Mouse (Mus musculus) ovary, postnatal 14 days (tissue): Measurements from ENCODE around the gene Tmem273.
A peak's percentile ranks its signal among the peaks of the same experiment; 100 is the strongest.

Source experiments
- DNase-seq: peaks from one replicate; pipeline ENCODE4 v3.0.0; 2022; ENCODE audit warnings: low spot score

Tmem273 gene

DNA sequence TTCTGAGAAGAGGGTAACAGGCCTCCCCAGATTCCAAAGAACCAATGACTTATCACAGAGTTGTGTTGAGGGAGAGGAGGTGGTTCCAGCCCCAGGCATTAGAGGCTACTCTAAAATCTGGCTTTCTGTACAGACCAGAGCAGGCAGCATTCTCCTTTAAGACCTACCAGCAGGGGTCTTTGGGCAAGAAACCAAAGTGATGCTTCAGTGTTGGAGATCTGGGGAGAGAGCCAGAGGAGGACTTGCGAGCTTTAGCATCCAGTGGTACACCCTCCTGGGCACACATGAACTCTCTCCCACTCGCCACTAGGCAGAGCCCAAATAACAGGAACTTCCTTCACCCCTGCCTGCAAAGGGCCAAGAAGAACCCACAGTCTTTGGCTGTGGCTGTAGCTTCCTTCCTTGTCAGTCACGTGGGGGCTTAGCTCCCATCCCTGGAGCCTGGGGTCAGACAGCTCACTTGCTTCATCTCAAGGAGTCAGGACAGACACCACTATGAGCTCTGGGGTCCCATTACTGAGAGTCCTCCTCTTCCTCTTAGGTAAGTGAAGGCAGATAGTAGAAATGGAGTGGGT, at the start of gene Tmem273:
Tmem273 (plus strand) TSS at position 408 of the 575 bp plus-strand sequence.
- DNase-seq, result no peak

DNA sequence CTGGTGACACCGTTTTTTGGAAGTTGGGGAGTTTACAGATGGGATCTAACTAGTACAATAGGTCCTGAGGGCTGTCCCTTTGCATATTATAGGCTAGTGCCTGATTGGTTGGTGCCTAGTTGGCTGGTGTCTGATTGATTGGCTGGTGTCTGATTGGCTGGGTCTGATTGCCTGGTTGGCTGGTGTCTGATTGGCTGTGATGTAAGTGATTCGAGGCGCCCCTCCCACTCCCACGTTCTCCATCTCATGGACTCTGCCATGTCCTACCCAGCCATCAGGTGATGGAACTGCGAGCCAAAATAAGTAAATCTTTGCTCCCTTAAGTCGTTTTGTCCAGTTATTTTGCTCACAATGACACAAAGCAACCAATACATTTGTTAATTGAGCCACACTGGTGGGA, 49.2 kb upstream of the Tmem273 start:
- no peak for DNase-seq

DNA sequence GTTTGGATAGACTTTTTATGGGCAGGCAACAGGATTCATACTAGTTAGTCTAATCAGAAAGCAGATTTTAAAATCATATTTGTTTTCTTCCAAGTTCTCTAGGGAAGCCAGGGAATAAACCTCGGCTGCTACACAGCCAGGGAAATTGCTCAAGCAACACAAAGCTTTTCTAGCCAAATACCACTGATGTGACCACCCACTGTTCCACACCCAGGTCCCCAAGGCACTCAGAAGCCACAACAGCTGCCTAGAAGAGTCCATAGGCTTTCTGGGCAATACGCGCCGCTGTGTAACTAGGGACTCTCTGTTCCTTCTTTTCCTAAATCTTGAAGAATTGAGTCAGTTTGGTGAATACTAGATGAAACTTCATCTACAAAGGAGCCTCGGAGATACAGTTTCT, 47.2 kb upstream of the Tmem273 start:
- no peak for DNase-seq

DNA sequence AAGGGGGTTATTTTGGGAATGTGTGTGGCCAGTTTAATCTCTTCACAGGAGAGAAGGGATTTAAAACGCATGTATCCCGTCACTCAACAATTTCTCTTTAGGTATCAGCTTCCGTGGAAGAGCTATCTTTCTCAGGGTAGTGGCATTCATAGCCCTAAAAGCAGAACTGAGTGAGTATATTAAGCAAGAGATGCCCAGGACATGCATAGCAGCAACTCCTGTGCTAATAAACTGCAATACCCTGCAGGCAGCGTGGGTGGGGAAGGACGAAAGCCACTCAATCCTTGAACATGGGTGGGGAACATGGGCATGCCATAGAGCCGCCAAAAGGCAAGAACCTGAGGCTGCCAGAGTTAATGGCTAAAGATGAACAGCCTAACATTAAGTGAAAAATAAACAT, 37.2 kb upstream of the Tmem273 start:
- no peak for DNase-seq

DNA sequence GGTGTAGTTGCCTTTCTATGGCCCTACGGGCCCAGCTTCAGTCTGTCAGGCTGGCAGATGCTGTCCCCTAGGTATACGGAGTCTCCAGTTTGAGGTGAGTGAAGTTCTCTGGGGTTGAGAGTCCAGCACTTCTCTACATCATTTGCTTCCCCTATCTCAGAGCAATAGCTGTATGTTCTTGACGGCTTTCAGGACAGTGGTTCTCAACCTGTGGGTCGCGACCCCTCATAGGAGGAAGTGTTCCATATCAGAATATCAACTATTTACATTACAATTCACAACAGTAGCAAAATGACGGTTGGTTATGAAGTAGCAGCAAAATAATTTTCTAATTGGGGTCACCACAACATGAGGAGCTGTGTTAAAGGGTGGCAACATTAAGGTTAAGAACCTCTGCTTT, 35.0 kb upstream of the Tmem273 start:
- no peak for DNase-seq

DNA sequence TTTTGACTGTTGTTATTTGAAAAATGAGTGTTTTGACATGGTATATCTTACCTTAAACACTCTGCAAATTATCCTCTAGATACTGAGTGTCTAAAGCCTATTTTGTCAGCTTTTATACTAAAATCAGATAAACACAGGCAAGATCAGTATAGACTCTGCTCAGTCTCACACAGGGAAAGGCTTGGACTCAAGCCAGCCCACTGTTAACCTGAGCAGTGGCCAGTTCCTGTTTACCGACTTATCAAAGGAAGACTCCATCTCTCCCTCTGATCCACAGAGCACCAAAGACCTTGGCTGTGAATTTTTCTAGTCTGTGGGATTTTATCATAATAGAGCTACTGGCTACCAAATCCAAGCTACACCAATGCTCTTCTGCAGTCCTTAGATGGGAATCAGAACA, 31.5 kb upstream of the Tmem273 start:
- DNase-seq, result no peak

DNA sequence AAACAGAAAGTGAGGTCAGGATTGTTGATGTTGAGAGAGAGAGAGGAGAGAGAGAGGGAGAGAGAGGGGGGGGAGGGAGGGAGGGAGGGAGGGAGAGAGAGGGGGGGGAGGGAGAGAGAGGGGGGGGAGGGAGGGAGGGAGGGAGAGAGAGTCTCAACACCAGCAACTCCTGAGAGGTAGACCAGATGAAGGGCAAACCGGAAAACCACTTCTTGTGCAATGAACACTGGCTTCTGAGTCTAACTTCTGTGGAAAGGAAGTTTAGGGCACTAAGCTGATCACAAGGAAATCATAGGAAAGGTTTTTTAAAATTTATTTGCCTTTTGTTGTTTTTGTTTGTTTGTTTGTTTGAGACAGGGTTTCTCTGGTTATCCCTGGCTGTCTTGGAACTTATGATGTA, 23.6 kb upstream of the Tmem273 start:
- DNase-seq, result no peak

DNA sequence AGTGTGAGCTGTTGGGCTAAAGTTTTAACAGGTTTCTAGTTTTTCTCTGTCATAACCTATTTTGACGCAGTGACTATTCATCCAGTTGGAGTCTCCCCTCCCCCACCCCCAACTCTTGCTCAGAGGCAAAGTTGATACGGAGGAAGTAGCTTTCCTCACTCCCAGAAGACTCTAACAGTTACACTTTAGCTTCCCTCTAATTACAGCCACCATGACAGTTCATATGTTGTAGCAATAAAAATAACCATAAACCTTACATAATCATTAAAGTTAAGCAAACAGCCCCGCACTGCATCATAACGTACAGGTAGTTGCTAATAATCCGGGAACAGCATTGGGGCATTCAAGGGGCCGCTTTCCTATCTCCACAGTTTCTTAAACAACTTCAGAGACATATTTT, 15.2 kb upstream of the Tmem273 start:
- DNase-seq, result no peak

DNA sequence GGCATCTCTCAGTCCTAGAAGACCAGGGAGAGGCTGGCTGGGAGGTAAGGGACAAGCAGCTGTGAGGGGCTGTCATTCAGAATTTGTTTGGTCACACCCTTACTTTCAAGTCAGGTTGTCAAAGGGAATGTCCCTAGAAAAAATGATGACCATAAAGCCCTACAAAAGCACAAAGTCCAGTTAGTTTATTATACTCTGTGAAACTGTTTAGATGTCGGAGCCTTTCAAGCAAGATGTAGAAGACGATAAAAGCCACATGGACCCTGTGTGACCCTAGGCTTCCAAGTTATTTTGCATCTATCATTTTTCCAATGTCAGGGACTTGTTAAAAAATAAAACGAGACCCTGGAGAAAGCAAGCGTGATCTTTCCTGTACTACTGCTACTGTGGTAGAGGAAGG, 13.7 kb upstream of the Tmem273 start:
- DNase-seq, result no peak

DNA sequence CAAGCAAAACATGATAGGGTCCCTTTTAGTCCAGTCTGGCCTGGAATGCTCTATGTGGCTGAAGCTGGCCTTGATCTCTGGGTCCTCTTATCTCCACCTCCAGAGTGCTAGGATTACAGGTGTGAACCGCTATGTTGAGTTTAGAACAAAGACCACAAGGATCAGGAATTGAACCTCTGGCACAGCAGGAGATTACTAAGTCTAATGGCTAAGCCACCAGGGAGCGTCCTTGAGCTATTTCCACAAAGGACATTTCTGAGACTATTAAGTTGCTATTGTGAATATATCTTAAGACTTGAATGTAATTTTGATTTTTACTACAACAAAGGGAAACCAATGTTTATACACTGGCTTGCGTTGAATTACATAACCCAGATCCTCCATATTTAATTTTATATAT, 13.0 kb upstream of the Tmem273 start:
- peak; percentile 9 for DNase-seq

DNA sequence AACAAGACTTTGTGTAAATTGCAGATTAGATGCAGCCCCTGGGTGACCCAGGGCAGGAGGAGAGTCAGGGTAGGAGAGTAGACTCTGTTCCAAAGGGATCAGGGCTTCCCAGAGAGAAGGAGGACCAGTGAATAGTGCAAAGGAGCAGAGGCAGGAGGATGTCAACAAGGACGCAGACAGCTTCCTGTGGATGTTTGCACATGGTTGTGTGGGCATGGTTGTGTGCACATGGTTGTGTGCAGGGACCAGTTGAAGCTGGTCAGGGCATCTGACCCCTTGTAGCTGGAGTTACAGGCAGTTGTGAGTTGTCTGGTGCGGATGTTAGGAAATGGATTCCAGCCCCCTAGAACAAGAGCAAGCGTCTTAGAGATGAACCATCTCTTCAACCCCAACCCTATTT, 12.3 kb upstream of the Tmem273 start:
- no peak for DNase-seq

DNA sequence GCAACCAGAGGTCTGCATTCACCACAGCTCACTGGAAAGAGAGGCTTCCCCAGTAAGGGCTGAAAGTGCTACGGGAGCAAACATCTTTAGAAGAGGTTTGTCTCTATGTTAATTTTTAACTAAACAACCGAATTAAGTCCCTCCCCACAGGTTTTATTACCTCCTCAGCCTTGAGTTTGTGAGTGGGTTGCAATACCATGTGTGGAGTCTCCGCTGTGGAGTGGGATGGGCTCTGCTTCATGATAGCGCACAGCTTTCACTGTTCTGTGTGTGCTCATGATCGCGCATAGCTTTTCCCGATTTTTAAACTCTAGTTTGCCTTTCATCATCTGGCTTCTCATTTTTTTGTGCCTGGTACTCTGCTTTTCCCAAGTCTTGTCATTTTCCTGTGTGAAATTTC, 9.7 kb upstream of the Tmem273 start:
- no peak for DNase-seq

DNA sequence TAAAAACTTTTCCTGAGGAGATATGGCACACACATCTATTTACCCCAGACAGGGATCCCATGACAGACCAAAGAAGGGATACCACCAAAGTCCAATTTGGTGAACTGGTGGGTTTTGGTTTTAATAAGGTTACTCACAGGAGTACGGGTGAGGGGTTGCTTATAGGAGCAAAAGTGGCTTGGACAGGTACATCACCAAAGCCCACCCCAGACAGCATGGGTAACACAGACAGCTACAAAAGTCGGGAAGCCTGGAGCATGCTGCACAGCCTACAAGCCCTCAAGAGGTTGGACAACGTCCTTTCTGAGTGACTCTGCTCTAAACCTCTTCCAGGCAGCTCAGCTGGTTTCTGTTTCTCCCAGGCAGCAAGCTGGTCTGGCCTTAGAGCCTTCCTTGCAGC, 7.4 kb upstream of the Tmem273 start:
- no peak for DNase-seq

DNA sequence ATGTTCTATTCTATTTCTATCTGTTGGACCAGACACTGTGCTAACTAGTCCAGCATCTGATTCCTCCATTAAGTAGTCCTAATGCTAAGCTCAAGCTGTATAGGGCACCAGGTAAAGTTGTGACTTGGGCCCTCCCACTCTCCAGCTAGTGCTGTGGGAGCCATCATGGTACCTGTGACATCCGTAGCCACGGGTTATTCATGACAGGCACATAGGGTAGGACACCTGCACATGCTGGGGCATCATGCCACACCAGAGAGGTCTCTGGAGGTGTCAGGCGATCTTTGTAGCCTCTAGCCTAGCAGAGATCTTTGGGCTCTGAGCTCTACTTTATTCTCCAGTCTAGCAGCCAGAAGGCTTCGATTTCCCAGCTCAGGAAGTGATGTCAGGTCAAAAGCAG, 2.9 kb upstream of the Tmem273 start:
- DNase-seq, result no peak

DNA sequence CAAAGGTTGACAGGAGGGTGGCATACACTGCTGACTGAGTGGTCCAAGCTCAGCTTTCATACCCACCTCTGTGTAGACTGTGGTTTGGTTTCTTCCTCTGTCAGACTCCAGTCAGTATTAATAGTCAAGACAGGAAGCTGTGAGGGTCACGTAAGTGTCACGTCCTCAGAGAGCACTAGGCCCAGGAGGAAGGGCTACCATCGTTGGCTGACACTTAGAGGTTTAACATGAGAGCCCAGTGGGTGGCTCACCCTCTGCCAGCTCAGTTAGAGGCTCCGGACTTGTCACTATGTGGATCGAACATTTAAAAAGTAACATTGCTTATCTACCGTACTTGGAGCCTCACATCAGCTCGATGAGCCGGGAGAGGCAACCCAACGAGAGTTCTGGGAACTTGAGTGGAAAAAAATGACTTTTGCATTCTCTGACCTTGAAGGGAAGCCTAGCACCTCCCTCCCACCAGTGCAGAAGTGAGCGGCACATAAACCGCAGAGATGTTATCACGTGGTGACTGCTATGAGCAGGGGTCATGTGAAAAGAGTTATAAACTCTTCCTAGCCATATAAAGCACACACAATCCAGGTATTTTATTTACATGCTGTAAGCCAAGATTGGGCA, 1.5 kb upstream of the Tmem273 start:
- no peak for DNase-seq

DNA sequence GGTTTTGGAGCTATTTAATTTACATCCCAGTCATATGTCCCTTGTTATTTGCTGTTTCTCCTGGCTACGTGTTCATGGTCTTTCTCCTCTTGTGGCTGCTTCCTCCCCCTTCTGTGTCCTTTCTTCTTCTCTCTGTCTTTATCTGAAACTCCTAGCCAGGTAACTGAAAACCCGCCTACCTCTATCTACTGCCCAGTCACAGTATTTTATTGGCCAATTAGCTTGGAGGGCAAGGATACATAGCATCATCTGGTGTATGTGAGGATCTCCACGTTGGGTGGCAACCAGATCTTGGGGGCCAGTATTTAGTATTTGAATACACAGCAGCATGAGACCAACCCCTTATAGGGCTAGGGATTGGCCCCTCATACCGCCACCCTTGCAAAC, 1.0 kb upstream of the Tmem273 start:
- no peak for DNase-seq

DNA sequence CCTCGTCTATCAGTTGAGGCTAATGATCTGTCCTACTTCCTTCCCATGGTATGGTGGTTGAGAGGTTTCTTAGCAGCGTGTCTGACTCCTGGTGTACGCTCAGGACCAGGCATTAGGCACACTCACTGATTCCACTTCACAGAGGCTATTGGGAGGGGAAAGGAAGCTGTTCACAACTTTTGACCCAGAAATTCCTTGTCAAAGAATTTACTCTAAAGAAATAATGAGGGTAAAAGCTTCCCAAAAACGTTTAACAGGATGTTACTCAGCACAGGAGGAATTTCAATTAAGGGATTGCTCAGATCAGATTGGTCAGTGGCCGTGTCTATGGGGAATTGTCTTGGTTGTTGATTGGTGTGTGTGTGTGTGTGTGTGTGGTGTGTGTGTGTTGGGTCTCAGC, 1.9 kb downstream of the Tmem273 start:
- no peak for DNase-seq

DNA sequence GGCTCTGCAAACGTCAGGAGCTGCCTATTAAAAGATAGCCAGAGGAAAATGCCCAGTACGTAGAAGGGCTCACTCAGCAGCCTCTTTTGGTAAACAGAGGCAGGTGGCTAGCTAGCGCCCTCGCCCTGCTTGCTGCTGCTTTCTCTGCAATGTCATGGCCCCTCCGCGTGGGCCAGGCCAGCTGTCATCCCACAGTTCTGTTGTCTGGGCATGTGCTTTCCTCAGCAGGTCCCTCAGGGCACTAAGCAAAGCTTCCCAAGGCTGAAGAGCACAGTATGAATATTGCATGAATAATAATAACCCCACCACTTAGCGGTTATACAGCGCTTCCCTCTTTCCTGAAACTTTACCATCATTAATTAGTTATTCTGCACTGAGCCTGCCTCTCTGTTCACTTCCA, 10.6 kb downstream of the Tmem273 start:
- no peak for DNase-seq

DNA sequence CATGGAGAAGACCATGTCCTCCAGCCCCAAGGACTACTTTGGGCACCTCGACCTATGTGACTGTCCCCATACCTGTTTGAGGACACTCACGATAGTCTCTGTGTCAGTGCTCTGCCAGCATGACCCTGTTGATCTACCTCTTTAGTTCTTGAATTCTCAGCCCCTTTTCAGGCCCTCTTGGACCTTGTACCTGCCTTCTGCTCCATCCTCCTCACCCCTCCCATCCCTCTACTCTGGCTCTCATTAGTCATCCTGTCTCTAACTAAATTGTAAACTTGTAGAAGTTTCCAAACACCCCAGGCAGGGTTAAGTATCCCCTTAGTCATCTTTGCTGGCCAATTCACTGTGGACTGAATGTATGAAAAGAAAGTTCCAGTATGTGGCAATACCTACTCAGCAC, 12.0 kb downstream of the Tmem273 start:
- no peak for DNase-seq

DNA sequence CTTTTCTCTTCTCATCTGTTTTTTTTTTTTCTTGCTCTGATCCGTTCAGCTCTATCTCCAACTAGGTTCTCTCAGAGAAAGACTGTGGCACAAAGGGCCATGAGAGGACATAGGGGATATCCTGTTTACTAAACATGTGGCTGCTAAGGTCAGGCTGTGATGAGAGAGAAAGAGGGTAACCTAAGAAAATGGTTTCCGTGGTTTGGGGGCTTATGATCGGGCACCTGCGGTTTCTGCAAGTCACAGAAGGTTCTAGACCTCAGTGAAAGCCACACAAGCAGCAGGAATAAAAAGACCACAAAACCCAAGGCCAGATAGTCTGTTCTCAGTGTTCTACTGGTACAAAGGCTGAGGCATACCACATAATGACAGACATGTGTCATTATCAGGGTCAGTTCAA, 12.6 kb downstream of the Tmem273 start:
- no peak for DNase-seq

DNA sequence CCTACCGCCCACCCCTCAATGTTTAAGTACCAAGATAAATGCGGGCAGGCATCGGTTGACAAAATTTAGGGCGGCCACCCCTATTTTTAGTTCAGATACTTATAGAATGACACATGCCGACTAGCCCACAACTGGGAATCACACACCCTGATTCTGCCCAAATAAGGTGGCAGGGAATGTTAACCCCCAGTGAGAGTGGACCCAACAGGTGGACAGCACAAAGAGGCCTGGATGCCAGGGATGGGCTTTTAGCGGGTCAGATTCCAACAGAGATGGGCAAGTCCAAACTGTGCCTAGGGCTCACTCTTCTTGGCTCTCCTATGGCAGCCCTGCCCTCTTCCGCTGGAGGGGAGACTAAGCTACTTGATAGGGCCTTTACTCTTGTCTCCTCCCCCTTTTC, 14.3 kb downstream of the Tmem273 start:
- DNase-seq, result no peak

DNA sequence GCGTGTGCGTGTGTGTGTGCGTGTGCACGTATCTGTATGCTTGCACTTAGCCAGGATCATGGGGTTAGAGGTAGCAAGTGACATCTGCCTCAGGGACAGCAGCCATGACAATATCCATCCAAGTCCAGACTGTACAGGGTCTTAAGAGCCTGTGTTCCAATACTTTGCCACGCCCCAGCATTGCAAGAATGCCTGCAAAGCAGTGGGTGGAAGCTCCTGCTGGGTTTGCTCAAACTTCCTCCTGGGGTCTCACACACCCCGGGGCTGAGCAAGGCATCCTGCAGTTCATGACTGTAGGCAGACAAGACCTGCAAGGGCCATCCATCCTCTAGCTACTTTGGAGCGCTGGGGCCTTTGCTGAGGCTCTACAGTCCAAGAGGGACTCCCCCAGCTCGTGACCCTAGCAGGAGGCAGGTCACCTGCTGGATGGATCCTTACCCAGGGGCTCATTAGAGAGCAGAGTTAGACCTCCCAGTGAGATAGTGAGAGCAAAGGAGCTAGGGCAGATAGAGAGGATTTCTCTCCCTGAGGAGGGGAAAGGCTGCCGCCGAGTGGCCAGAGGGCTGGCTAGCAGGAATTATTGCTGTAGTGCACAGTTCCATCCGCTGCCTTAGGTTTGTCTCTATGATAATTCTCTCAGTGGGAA, 15.4 kb downstream of the Tmem273 start:
- no peak for DNase-seq

DNA sequence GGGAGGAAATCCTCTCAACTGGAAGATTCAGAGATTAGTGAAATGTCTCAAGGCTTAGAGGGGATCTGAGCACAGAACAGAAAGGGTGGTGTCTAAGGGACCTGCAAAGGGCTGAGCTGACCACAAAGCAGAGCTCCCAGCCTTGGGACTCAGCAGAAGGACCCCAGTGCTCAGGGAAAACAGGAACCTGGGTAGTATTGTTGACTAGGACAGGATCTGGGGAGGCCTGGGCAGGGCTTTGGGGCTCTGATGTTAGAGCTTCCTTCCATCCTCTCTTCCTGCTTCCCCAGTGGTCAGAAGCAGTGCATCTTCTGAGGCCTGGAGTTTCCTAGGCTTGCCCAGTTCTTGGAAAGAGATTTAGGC, 15.9 kb downstream of the Tmem273 start:
- DNase-seq, result no peak

DNA sequence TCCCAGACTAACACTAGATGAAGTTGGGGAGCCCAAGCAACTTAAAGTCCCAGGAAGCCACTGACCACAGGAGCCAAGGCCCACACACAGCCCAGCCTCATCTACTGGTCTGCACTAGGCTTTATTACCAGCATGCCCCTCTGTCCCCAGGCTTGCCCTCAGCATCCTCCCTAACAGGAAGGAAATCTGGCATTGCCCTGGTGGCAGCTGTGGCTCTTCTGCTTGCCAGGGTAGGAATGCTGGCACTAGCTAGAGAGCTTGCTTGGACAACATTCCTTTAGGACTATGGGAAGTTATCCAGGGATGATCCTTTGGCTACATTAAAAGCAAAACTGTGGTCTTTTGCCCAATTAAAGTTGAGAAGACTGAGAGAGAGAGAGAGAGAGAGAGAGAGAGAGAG, 24.3 kb downstream of the Tmem273 start:
- no peak for DNase-seq
